In the genomic region with DNA sequence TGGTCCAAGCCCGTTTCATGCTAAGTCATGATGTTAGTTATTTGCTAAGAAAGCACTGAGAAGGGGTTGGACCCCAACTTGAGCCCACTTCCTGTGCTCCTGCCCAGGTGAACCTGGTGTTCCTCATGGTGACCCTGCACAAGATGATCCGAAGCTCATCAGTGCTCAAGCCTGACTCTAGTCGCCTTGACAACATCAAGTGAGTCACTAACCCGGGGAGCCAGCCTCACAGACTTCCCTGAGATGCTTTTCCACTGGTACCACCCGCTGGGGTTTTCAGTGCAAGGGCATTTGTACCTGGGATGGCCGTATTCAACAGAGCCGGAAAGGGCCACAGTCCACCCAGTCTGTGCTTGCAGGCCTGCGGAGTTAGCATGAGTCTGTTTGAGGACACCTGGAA, we compare ENCODE assay signal across 11 mouse cellular contexts. TPM values are rescaled to one million over a fixed set of nuclear protein-coding genes. Genes with fewer than 3 reads are reported as not detected.
"Had no signal": no experiment of that assay in that cellular context is flagged by ENCODE, and none has a peak within 500 bp of the region (broad histone marks: within the 10 kb centered on the region; RNA-seq: fewer than 3 reads in every experiment).

No protein-coding gene starts in this region.

- DNase-seq: gastrocnemius, adult 2 months; gastrocnemius, postnatal 10 days; gastrocnemius, postnatal 25 days; heart, postnatal 4 days; kidney, adult 18-20 months; kidney, adult 8-10 months; kidney, postnatal 25 days; kidney, postnatal 4 days; liver; liver, embryonic 13.5 days had no signal

RNA-seq across cellular contexts. Expression of a gene that starts 19.6 kb away (rescaled TPM):
- total RNA-seq: granulocyte monocyte progenitor cell, adult 5-6 weeks had no signal
